Mouse (Mus musculus) frontal cortex, postnatal 25 days (tissue): Measurements from ENCODE around the gene Stac2.

ENCODE experiments used
- DNase-seq, 2 experiments: peaks; one replicate each; pipeline ENCODE4 v3.0.0; 2022; ENCODE audit warnings: low spot score in 2 of 2

Stac2 gene

GRCm38 (mm10) chr11:98052989-98053834 is at the start of gene Stac2:
TSS of gene Stac2 (minus strand) at chr11:98053462.
- no peak for DNase-seq

GRCm38 (mm10) chr11:98101332-98101731 is 48.1 kb upstream of the Stac2 start:
- DNase-seq, result no peak

- DNase-seq, result no peak
These were observed 37.3 kb upstream of the Stac2 start for GRCm38 (mm10) chr11:98090583-98090982.

- no peak for DNase-seq
These were observed 35.0 kb upstream of the Stac2 start for GRCm38 (mm10) chr11:98088224-98088623.

- no peak for DNase-seq
These were observed 33.3 kb upstream of the Stac2 start for GRCm38 (mm10) chr11:98086574-98086973.

- no peak for DNase-seq
These were observed 32.9 kb upstream of the Stac2 start for GRCm38 (mm10) chr11:98086141-98086540.

GRCm38 (mm10) chr11:98082745-98083144 is 29.5 kb upstream of the Stac2 start:
- DNase-seq, result no peak

GRCm38 (mm10) chr11:98080450-98080849 is 27.2 kb upstream of the Stac2 start:
- DNase-seq, result no peak

- DNase-seq, result no peak
These were observed 23.8 kb upstream of the Stac2 start for GRCm38 (mm10) chr11:98077086-98077485.

GRCm38 (mm10) chr11:98075195-98075808 is 22.0 kb upstream of the Stac2 start:
- peak; percentile 95 for DNase-seq

- no peak for DNase-seq
These were observed 20.2 kb upstream of the Stac2 start for GRCm38 (mm10) chr11:98073442-98073841.

- no peak for DNase-seq
These were observed 14.0 kb upstream of the Stac2 start for GRCm38 (mm10) chr11:98067255-98067654.

GRCm38 (mm10) chr11:98066201-98066600 is 12.9 kb upstream of the Stac2 start:
- DNase-seq, result no peak

- no peak for DNase-seq
These were observed 8.8 kb upstream of the Stac2 start for GRCm38 (mm10) chr11:98061904-98062562.

- DNase-seq, result no peak
These were observed 8.2 kb upstream of the Stac2 start for GRCm38 (mm10) chr11:98061441-98061840.

- DNase-seq, result peak in 1 of 2 experiments; percentile 34
These were observed 6.9 kb upstream of the Stac2 start for GRCm38 (mm10) chr11:98060104-98060692.

- no peak for DNase-seq
These were observed 6.4 kb upstream of the Stac2 start for GRCm38 (mm10) chr11:98059662-98060061.

GRCm38 (mm10) chr11:98057998-98058397 is 4.7 kb upstream of the Stac2 start:
- no peak for DNase-seq

- no peak for DNase-seq
These were observed 4.2 kb upstream of the Stac2 start for GRCm38 (mm10) chr11:98057466-98057865.

- DNase-seq, result no peak
These were observed 903 bp downstream of the Stac2 start for GRCm38 (mm10) chr11:98052129-98052988.

- DNase-seq, result no peak
These were observed 1.6 kb downstream of the Stac2 start for GRCm38 (mm10) chr11:98051611-98052128.
